Mouse (Mus musculus) layer of hippocampus, postnatal 14 days (tissue): ENCODE measurements around the gene Samd11. TPM values are rescaled to one million over a fixed set of nuclear protein-coding genes. Genes with fewer than 3 reads are reported as not detected.

Experiments used
- DNase-seq, 2 experiments: peaks; one replicate each; pipeline ENCODE4 v3.0.0; 2021 to 2022; ENCODE audit warnings: low spot score in 2 of 2, mixed read lengths in 1 of 2
- long read RNA-seq, 2 experiments: library from polyadenylated mRNA; stranded (forward); transcript quantifications; one replicate each; pipeline ENCODE4 v2.0.0; 2021
- total RNA-seq, 2 experiments: library from RNA; stranded (reverse); gene quantifications; 2 replicates each; pipeline ENCODE4 v1.2.3; 2021

Gene Samd11
- 1 to 10 TPM; 2.7 to 5.3 TPM for total RNA-seq
- long read RNA-seq, experiment 1, partial matches to known transcripts, result 1 of 6 reads
- long read RNA-seq, experiment 1, other reads (novel, unspliced or antisense), result 3 of 6 reads
- long read RNA-seq, experiment 2, partial matches to known transcripts, result 0 of 2 reads
- long read RNA-seq, experiment 2, other reads (novel, unspliced or antisense), result 2 of 2 reads

DNA sequence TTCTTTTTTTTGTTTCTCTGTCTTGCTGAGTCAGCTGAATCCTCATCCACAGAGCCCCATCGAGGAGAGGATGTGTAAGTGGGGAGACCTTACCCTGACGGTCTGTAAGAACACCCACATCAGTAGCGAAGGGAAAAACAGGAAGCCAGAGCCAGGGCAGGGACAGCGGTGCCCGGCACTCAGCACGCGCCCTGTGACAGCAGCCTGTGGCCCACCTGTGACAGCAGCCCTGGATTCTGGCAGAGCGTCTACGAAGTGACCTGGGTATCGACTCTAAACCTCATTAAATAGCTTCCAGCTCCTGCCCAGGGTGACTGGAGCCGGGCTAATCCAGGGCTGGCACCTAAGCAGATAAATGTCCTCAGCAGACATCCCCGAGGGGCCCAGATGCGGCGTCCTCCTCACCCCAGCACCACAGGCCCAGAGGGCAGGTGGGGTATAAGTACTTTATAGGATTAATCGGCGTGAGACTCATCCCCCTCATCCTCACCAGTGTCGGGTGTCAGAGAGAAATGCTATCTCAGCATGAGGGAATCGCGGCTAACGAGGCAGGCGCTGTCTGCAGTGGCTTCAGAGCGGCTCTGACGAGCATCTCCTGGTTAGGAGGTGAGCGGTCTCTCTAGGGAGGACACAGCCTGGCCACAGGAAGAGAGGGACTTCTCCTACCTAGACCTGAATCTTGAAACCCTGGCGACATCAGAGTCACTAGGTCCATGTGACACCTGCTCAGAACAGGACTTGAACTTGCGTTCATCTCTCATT lies at the start of gene Samd11:
Gene Samd11 (minus strand): TSS at position 580 of the 762 bp plus-strand sequence.
- no peak for DNase-seq

DNA sequence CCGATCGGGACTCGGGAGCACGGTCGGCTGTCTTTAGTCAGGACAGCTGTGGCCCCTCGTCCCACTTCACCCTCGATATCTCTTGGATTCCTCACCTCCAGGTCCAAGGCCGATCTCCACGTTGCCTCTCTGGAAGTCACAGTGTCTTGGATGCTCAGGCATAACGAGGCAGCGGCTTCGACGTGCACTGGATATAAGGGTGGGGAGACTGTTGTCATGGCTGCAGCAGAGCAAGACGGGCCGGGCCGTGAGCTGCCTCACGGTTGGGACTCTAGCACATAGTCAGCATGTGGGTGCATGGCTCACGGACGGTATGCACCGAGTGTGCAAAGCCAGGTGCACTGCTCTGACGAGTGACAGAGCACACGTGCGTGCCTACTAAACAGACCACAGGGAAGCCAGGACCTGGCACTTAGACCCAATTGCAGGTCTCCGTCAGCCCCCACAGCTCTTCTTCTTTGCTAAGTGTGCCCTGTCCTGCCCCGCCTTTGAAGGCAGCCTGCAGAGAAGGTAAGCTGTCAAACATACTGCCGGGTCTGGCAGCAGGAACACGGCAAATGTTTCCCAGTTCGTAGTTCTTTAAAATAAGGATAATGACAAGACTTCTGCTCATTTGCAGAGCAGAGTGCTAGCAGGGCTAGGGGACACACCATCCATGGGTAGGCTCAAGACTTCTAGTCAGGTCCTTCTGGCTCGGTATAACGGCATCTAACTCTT lies 938 bp downstream of the Samd11 start:
- DNase-seq, result no peak

DNA sequence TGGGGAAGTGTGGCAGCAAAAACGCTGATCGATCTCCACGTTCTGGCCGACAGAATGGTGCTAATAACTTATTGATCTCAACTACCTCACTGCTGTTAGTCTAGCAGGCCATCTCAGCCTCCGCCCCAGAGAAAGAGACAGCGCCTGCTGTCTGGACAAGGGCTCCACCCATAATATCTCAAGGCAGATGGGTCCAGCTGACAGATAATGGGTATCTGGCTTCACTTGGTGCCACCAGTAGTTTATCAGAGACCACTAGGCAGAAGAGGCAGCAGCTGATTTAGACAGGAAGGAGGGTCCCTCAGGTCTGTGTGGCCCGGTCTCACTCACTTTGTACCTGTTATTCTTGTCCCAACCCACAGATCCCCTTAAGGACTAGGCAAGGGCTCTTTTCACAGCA lies 2.4 kb downstream of the Samd11 start:
- no peak for DNase-seq

DNA sequence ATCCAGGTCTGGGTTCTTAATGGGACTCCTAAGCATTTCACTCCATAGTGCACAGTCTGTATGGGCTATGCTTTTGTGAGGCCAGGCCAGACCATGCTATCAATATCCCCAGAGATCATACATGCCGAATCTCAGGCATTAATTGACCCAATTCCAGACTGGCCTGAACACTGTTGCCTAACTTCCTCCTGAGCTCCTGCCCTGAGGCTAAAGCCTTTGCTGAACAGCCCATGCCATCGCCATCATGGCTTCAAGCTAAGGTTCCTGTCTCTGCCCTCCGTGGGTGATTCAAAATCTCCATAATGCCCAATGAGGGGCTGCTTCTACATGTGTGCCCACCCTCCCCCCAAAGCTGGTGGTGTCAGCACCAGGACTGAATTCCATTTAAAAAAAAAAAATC lies 2.8 kb downstream of the Samd11 start:
- no peak for DNase-seq

DNA sequence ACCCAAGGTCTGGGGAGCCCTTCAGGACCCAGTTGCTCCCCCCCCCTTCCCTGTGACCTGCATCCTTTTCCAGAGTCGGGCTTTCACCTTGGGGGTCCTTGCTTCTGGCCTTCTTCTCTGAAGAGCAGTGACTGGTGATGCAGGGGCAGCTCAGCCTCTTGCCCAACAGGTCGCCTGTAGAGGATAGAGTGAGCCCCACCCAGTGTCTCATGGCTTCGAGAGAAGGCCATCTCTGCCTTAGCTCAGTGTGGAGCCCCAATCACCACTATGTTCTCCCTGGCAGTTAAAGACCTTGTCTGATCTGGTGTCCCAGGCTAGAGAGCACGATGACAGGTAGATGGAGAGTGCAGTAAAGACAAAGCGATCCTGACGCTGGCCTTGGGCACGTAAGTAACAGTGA lies 3.3 kb downstream of the Samd11 start:
- no peak for DNase-seq

DNA sequence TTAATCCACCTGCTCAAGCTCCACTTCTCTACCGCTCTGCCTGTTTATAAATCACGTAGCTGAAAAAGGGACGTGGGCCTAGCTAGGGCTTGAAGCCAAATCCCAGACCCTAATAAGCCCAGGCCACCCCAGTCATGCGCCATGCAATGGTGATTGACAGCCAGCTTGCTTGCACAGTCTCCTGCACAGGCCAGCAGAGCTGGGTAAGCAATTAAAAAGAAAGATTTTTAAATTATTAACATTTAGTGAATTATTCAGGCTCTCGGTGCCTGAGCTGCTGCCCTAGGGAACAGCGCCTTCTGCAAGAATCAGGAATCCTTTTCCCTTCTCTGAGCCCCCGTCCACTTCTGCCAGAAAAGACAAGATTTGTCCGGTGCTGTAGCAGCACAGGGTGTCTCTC lies 4.4 kb downstream of the Samd11 start:
- no peak for DNase-seq

DNA sequence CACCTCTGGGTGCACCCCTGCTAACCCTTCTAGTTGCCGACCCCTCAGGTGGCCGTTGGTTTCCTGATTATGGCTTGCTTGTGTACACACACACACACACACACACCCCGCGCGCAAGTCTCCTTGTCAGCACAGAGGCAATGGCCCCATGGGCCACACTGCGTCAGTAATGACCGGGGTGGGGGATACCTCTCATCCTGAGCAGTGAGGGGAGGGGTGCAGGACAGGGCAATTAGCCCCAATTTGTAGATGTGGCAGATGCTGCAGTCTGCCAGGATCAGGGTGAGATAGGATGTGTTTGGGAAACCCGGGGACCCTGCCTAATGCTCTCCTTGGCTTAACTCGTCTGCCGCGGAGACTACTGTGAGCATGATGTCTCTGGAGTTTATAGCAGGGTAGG lies 5.9 kb downstream of the Samd11 start:
- DNase-seq, result no peak

DNA sequence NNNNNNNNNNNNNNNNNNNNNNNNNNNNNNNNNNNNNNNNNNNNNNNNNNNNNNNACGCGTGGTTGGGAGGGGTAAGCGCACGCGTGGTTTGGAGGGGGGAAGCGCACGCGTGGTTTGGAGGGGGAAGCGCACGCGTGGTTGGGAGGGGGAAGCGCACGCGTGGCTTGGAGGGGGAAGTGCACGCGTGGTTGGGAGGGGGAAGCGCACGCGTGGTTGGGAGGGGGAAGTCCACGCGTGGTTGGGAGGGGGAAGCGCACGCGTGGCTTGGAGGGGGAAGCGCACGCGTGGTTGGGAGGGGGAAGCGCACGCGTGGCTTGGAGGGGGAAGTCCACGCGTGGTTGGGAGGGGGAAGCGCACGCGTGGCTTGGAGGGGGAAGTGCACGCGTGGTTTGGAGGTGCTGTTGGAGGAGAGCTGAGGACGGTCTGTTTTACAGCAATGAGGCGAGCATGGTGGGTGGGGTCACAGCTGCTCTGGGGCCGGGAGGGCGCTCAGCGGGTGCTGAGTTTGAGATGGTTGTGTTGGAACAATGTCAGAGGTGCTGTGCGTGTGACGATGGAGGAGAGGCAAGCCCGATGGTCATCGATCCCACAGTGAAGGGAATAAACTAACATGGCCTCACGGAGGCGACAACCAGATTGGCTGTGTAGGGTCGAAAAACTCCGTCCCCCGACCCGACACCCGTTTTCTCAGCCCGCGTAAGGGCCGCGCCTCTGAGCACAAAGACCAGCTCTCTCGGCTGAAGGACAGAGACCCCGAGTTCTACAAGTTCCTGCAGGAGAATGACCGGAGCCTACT lies 18.6 kb downstream of the Samd11 start:
- no peak for DNase-seq

DNA sequence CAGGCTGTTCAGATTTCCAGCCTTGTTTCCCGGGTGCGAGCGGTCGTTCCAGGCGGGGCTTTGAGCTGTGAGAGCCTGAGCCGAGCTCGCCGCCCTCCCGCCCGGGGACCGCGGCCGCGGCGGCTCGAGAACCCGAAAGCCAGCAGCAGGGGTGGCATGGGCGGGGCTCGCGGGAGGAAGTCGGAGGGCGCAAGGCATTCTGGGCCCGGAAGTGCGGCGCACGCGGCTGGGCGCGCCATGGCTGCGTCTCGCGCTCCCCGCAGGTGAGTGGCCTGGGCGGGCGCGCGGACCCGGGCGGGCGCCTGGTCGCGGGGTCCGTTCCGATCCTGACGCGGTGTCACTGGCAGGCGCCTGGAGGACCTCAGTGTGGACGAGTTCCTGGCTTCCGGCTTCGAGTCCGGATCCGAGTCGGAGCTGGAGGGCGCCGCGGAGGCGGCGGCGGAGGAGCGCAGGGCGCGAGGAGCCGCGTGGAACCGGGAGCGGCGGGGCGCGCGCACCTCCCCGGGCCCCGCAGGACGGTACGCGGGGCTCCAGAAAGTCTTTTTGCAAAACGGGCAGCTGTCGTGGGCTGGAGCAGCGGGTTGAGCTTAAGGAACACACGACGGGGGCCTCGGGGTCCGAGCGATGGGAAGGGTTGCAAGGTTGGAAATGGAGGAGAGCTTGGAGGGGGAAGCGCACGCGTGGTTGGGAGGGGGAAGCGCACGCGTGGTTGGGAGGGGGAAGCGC lies 19.5 kb downstream of the Samd11 start, which contains the start of gene Noc2l:
Gene Noc2l (plus strand): TSS at position 203 of the 726 bp plus-strand sequence.
- DNase-seq, result peak; percentile 79 to 90

DNA sequence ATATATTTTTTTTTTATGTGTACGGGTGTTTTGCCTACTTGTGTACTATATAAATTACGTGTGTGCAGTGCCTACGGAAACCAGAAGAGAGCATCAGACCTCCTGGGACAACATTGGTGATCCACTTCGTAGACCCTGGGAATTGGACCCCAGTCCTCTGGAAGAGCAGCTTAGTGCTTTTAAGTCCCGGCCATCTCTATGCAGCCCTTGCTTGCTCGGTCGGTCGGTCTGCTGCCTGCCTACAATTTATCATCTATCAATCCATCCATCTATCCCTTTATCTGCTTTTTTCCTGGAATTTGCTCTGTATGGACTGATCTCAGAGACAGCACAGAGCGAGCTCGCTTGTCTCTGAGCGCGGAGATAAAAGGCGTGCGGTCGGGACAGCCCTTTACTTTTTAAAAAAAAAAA lies 20.1 kb downstream of the Samd11 start:
- peak in 1 of 2 experiments; percentile 44 for DNase-seq

DNA sequence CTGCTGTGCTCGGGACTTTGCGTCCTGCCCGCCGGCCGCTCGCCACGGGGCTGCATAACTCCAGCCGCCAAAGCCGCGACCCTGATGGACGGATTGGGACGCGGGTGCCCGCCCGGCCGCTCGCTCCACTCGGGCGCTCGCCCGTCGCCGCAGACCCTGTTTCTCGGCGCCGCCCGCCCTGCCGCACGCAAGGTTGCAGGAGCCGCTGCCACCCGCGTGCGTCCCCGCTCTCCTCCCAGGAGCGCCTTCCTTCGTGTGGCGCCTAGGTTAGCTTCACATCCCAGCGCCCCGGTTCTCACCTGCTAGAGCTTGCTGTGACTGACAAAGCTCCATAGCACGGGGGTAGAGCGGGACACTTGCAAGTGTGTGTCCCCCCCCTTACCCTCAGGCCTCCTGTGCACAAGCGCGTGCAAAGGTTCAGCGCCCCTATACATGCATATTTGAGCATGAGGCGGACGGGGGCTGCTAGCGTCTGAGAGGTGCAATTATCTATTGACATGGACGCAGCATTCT lies 20.7 kb downstream of the Samd11 start, which contains the start of gene Plekhn1:
Gene Plekhn1 (minus strand): TSS at position 157 of the 513 bp plus-strand sequence.
- peak; percentile 74 for DNase-seq

DNA sequence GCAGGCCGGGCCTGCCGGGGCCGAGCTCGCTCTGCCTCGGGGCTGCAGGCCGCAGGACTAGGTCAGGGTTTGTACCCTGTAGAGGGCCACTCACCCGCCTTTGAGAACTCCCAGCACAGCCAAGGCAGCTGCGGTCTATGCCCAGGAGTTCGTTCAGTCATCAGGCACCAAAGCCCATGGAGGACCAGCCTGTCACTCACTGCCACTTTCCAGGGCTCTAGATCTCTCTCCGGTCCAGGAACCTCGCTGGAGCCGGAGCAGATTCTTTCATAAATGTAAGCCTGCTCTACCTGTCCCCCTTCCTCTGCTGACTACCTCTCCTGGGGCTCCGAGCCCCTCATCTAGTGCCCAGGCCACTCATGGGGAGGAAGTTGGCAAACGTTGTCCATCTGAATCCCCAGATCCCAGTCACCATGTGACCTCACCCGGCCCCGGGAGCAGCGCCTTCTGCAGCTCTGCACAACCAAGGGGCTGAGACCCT lies 21.4 kb downstream of the Samd11 start:
- DNase-seq, result no peak

DNA sequence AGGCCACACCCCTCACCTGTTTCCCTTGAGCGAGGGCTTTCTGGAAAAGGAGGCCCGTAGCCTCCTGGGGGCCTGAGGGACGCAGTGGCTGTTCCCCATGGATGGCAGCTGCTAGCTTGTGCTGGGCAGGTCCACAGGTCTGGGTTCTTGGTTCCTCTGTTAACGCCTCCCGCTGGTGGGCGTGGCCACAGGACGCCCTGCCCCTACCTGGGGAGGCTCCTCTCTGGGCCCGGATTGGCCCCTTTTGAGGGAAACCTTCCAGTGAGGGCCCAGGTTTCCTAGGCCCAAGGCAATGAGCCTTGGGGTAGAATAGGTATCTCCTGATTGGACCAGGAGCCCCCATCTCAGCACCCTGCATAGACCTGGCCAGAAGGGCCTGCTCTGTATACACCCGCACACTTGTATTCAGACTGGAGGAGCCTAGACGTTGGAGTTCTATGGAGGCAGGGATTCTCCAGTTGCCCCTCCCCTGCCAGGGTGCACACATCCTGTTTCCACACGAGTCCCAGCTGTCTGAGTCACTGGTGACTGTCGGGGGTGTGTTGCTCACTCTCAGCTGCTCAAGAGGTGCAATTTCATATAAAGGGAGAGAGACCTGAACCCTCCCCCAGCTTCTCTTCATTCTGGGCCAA lies 26.9 kb downstream of the Samd11 start:
- DNase-seq, result no peak

DNA sequence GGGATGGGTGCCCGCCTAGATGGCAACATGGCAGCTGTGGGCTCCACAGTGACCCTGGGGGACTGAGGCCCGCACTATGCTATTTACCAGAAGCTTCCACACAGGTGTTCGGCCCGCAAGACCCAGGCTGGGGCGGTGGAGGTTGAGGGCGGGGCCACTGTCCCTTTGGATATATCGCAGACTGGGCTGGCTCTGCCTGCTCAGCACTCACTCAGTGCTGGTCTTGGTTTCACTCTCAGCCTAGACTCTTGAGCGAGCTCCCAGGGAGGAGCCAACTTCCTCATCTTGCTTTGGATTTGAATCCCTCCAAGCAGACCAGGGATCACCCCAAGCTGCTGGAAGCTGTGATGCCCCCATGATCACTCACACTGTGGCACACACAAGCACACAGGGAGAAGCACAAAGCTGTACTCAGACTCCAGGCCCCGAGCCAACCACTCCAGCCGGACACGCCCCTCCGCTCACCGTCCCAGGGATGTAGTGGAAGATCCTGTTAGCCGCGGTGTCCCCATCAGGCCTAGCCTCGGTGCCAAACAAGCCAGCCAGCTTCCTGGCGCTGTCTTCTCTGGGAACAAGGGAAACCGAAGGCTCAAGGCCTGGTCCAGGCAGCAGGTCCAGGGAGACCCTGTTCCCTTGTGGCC lies 27.6 kb downstream of the Samd11 start:
- no peak for DNase-seq

DNA sequence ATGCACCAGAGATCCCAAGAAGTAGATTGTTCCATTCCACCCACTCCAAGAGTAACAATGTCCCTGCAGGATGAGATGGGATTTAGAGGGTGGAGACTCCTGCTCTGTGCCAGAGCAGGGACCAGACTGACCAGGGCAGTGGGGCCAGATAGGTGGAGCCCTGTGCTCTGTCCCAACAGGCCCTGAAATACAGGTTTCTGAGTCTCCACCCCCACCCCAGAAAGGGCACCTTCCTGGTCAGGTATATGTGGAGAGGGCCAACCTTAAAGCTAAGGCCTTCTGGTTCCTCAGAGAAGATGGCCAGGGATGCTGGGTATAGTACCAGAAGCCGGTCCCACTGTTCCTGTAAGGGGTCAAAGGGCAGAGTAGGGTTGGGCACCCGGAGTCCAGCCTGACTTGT lies 31.2 kb downstream of the Samd11 start:
- DNase-seq, result no peak

DNA sequence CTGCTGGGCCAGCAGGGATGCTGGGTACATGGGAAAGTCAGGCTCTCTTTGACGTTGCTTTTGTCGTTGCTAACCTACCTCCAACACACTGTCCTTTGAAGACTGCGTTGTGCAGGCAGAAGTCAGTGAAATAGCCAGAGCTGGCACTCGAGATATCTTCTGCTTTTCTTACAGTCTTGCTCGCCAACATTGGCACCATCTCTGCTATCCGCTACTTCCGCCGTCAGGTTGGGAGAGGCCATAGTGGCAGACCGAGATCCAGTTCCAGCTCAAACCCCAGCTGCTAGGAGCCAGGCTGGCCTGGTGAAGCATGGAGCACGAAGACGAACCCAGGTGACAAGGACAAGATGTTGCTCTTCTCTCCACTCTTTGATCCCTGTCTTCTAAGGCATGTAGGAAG lies 35.5 kb downstream of the Samd11 start:
- no peak for DNase-seq

DNA sequence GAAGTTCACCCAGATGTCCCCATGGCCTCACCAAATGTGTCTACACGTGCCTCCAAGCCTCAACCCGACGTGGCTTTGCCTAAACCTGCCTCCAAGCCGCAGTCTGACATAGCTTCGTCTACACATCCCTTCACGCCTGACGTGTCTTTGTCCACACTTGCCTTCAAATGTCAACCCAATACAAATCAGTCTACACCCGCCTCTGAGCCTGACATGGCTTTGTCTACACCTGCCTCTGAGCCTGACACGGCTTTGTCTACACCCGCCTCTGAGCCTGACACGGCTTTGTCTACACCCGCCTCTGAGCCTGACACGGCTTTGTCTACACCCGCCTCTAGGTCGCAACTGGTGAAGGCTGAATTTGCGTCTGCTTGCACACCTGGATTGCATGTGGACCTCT lies 37.6 kb downstream of the Samd11 start:
- no peak for DNase-seq

DNA sequence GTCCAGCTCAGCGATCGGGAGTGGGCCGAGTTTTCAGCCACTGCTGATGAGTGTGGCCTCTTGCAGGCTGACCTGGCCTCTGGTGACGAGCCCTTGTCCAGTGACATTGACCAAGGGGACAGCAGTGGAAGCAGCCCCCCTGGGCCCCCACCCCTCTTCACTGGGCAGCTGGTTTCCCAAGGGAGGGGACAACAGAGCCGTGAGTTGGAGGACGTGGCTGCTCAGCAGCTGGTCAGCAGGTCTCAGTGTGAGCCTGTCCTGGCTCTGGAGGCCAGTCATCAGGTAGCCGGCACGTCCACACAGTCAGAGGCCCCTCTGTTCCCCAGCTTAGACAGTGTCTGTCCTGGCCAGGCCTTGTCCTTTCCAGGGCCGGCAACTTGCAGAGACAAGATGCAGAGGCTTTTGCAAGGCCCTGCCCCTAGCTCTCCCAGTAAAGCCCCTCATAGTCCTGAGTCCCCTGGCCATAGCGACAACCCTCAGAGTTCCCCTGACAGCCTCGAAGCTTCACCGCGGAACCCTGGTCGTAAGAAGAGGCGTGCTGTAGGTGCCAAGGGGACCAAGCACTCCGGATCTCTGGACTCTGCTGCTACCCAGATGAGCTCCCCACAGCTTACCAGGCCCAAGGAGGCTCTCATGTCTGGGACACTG lies 38.3 kb downstream of the Samd11 start:
- no peak for DNase-seq

DNA sequence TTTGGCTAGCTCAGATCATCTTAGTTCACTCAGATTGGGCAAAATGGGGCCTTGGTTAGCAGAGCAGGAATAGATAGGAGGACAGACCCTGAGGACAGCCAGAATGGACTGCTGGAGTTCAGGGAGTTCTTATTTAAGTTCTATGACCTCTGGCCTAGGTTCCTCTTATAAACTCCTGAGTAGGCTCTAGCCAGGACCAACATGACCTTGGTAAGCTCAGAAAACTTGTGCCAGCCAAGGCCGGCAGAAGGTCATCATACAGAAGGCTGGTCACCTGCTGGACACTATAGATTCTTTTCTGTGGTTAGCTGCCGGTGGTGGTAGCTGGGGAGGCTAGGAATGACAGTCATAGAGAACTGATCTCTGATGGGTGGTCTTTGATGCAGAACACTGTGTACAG lies 39.3 kb downstream of the Samd11 start:
- DNase-seq, result no peak
